Mouse (Mus musculus) ovary, postnatal 14 days (tissue): ENCODE measurements around the gene Srsf10.

Source experiments
- DNase-seq: peaks from one replicate; pipeline ENCODE4 v3.0.0; 2022; ENCODE audit warnings: low spot score

The Srsf10 gene

GRCm38 (mm10) chr4:135884531-135884930, 29.0 kb downstream of the Srsf10 start:
- DNase-seq, result no peak

GRCm38 (mm10) chr4:135885676-135886075, 30.1 kb downstream of the Srsf10 start:
- DNase-seq, result no peak

GRCm38 (mm10) chr4:135886184-135886583, 30.6 kb downstream of the Srsf10 start:
- DNase-seq, result no peak

GRCm38 (mm10) chr4:135888448-135889057, 33.0 kb downstream of the Srsf10 start:
- DNase-seq, result no peak

GRCm38 (mm10) chr4:135889146-135889883, 33.8 kb downstream of the Srsf10 start:
- DNase-seq, result no peak

GRCm38 (mm10) chr4:135889884-135890283, 34.3 kb downstream of the Srsf10 start:
- peak; percentile 69 for DNase-seq

- DNase-seq, result no peak
Measured at GRCm38 (mm10) chr4:135891539-135891938, 36.0 kb downstream of the Srsf10 start.

GRCm38 (mm10) chr4:135892884-135893283, 37.3 kb downstream of the Srsf10 start:
- no peak for DNase-seq

GRCm38 (mm10) chr4:135895071-135895571, 39.6 kb downstream of the Srsf10 start, which contains the start of gene Cnr2:
Gene Cnr2, plus strand, starts transcription at chr4:135895394.
- no peak for DNase-seq

- DNase-seq, result no peak
Measured at GRCm38 (mm10) chr4:135896157-135896556, 40.6 kb downstream of the Srsf10 start.

- no peak for DNase-seq
Measured at GRCm38 (mm10) chr4:135898380-135899049, 43.0 kb downstream of the Srsf10 start.

GRCm38 (mm10) chr4:135899050-135899448, 43.5 kb downstream of the Srsf10 start:
- DNase-seq, result no peak

- DNase-seq, result no peak
Measured at GRCm38 (mm10) chr4:135900008-135900407, 44.5 kb downstream of the Srsf10 start.

GRCm38 (mm10) chr4:135902606-135903242, 47.2 kb downstream of the Srsf10 start:
- no peak for DNase-seq

GRCm38 (mm10) chr4:135904810-135905209, 49.3 kb downstream of the Srsf10 start:
- DNase-seq, result no peak

- DNase-seq, result no peak
Measured at GRCm38 (mm10) chr4:135906633-135907032, 51.1 kb downstream of the Srsf10 start.

- DNase-seq, result no peak
Measured at GRCm38 (mm10) chr4:135909326-135910066, 53.9 kb downstream of the Srsf10 start.

- DNase-seq, result no peak
Measured at GRCm38 (mm10) chr4:135911531-135911930, 56.0 kb downstream of the Srsf10 start.

GRCm38 (mm10) chr4:135912164-135912563, 56.6 kb downstream of the Srsf10 start:
- DNase-seq, result no peak

- DNase-seq, result no peak
Measured at GRCm38 (mm10) chr4:135912835-135913234, 57.3 kb downstream of the Srsf10 start.

GRCm38 (mm10) chr4:135913433-135913832, 57.9 kb downstream of the Srsf10 start:
- no peak for DNase-seq
